Mouse (Mus musculus) limb, embryonic 10.5 days (tissue): ENCODE measurements at regions not wholly inside any gene's neighbourhood (a gene's known extent, or its start where the extent isn't known, plus 50 kb on each side); places are given as distances from the start of the nearest gene placed in this dataset.
"Not testable (repeated sequence)": the region's sequence is repeated elsewhere in the genome, so short reads cannot be mapped to it uniquely, and the experiment has no call there.

ENCODE experiments used
- DNase-seq: peaks from one replicate; pipeline ENCODE4 v3.0.0-alpha.2; 2017; ENCODE audit warnings: low spot score
- H3K27ac ChIP-seq: fragments of 300-500 bp; sonication (generic); 2 replicates; pipeline ENCODE4 v1.5.1; 2016; ENCODE audit warnings: mild to moderate bottlenecking
- H3K27me3 ChIP-seq: fragments of 300-500 bp; sonication (generic); 2 replicates; pipeline ENCODE4 v1.6.1; 2016; ENCODE audit warnings: low read depth, mild to moderate bottlenecking; ENCODE audit not compliant: poor library complexity, severe bottlenecking
- H3K36me3 ChIP-seq: fragments of 300-500 bp; sonication (generic); 2 replicates; pipeline ENCODE4 v1.6.1; 2016; ENCODE audit warnings: mild to moderate bottlenecking, moderate library complexity
- H3K4me1 ChIP-seq: fragments of 300-500 bp; sonication (generic); 2 replicates; pipeline ENCODE4 v1.6.1; 2016
- H3K4me3 ChIP-seq: fragments of 300-500 bp; sonication (generic); 2 replicates; pipeline ENCODE4 v1.5.1; 2016; ENCODE audit warnings: mild to moderate bottlenecking, moderate library complexity
- H3K9me3 ChIP-seq: fragments of 300-500 bp; sonication (generic); replicated peaks from 2 replicates; pipeline ENCODE4 v1.6.1; 2016; ENCODE audit warnings: mild to moderate bottlenecking
- WGBS: fragments of 180-500 bp; shearing (Covaris S2); methylation state at CpG from one replicate; pipeline ENCODE4 v1.1.7; 2016; 5-methylcytosine and 5-hydroxymethylcytosine counted together

GRCm38 (mm10) chr14:54021443-54021842 is 232.5 kb downstream of the Dad1 start:
- 89% methylated on average over 6 of the region's 6 CpGs for WGBS
- H3K4me1 ChIP-seq: peaks cover 37% of the 10 kb centered on the region
- no peaks in the 10 kb centered on the region for H3K36me3 ChIP-seq
- H3K27ac ChIP-seq: no peak overlapping the region
- no peak overlapping the region for H3K4me3 ChIP-seq
- no peak for DNase-seq
- H3K27me3 ChIP-seq: peaks cover 4% of the 10 kb centered on the region; the same call in 1 of the 2 replicates
- H3K9me3 ChIP-seq: no peaks in the 10 kb centered on the region

DNA sequence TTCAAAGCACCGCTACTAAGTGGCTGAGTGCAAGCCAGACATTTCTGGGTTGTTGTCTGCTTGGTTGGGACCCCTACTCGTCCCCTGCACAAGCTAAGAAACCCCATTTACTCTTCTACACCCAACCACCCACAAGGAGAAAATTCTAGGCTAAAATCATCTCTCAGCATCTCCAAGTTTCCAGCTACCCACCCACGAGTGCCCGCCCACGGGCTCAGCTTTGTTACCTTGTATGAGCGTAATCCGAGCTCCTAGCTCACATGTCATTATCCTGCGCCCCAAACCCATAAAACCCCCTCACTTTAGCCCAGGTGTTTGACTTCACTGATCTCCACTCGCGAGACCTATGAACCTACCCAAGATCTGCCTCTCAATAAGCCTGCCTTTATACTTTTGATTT is 239.3 kb downstream of the Dad1 start:
- no peak overlapping the region for H3K4me3 ChIP-seq
- H3K27ac ChIP-seq: peak overlapping the region; percentile 11; the same call in 1 of the 2 replicates
- WGBS: 79% methylated on average over 10 of the region's 10 CpGs
- H3K4me1 ChIP-seq: peaks cover 16% of the 10 kb centered on the region
- no peaks in the 10 kb centered on the region for H3K9me3 ChIP-seq
- DNase-seq: peak; percentile 41
- H3K27me3 ChIP-seq: no peaks in the 10 kb centered on the region
- no peaks in the 10 kb centered on the region for H3K36me3 ChIP-seq

- H3K4me1 ChIP-seq: no peaks in the 10 kb centered on the region
- WGBS: 95% methylated on average over 1 of the region's 1 CpGs
- H3K27me3 ChIP-seq: no peaks in the 10 kb centered on the region
Measured at GRCm38 (mm10) chr14:54002083-54002482, 251.8 kb downstream of the Dad1 start.

GRCm38 (mm10) chr14:54000527-54000926 is 253.4 kb downstream of the Dad1 start:
- 74% methylated on average over 5 of the region's 5 CpGs for WGBS
- no peaks in the 10 kb centered on the region for H3K4me1 ChIP-seq
- H3K9me3 ChIP-seq: no peaks in the 10 kb centered on the region

More at GRCm38 (mm10) chr14:54002083-54002482, 251.8 kb downstream of the Dad1 start:
- Histone ChIP-seq H3K4me3 (no peak overlapping the region), H3K27ac (no peak overlapping the region), H3K9me3 (no peaks in the 10 kb centered on the region), H3K36me3 (no peaks in the 10 kb centered on the region)
- DNase-seq: no peak

GRCm38 (mm10) chr14:53993427-53993826 is 260.5 kb downstream of the Dad1 start:
- Histone ChIP-seq H3K27me3 (no peaks in the 10 kb centered on the region), H3K36me3 (no peaks in the 10 kb centered on the region), H3K4me3 (no peak overlapping the region), H3K9me3 (no peaks in the 10 kb centered on the region), H3K27ac (no peak overlapping the region), H3K4me1 (peaks cover 5% of the 10 kb centered on the region; the same call in 1 of the 2 replicates)
- DNase-seq: no peak
- 73% methylated on average over 2 of the region's 2 CpGs for WGBS

More at GRCm38 (mm10) chr14:54000527-54000926, 253.4 kb downstream of the Dad1 start:
- Histone ChIP-seq H3K4me3 (no peak overlapping the region), H3K36me3 (no peaks in the 10 kb centered on the region), H3K27ac (no peak overlapping the region), H3K27me3 (no peaks in the 10 kb centered on the region)
- DNase-seq: no peak

DNA sequence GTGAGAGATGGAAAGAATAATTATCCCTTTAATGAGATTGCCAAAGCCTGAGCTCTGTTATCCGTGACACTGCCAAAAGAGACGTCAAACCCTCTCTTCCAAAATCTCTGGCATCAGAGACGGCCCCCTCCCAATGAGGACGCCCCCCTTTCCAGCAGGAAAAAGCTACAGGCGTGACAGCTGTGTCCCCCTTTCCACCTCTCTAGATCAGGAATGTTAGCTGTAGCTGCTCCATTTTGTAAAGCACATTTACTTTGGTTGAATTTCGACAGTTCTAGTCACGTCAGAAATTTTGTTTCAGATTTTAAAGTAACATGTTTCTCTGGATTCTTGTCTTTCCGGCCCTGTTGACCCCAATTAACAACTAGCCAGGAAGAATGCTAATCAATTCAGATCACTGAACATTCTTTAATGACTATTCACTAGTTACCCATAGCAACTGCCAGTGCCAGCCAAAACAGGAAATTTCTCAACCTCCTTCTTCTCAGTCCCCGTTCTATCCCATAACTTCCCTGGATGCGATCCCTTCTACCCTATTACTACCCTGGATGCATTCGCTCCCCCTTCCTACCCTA is 261.1 kb downstream of the Dad1 start:
- DNase-seq: no peak
- no peak overlapping the region for H3K4me3 ChIP-seq
- WGBS: 70% methylated on average over 11 of the region's 11 CpGs
- no peak overlapping the region for H3K27ac ChIP-seq
- no peaks in the 10 kb centered on the region for H3K9me3 ChIP-seq
- peaks cover 5% of the 10 kb centered on the region; the same call in 1 of the 2 replicates for H3K4me1 ChIP-seq
- no peaks in the 10 kb centered on the region for H3K36me3 ChIP-seq
- H3K27me3 ChIP-seq: no peaks in the 10 kb centered on the region

DNA sequence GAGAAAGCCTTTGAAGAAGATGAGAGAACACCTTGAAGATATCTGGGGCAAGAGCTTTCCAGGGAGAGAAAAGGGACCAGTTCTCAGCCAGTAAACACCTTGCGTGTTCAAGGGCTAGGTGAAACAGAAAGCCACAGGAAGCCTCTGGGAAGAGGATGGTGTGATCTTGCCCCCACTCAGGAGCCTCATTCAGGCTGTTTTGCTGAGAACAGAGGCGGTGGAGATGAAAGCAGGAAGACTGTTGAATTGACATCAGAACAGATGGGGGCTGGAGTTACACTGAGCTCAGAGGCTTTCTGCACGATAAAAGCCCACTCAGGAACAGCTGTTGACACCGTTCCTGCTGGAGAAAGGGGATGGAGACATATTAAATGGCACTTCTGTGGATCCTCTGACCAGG is 262.5 kb downstream of the Dad1 start:
- no peak overlapping the region for H3K4me3 ChIP-seq
- H3K27ac ChIP-seq: no peak overlapping the region
- 23% methylated on average over 4 of the region's 4 CpGs for WGBS
- no peaks in the 10 kb centered on the region for H3K27me3 ChIP-seq
- no peaks in the 10 kb centered on the region for H3K36me3 ChIP-seq
- peaks cover 5% of the 10 kb centered on the region; the same call in 1 of the 2 replicates for H3K4me1 ChIP-seq
- H3K9me3 ChIP-seq: no peaks in the 10 kb centered on the region
- no peak for DNase-seq

GRCm38 (mm10) chr14:53980771-53981170 is 273.1 kb downstream of the Dad1 start:
- H3K27me3 ChIP-seq: no peaks in the 10 kb centered on the region
- DNase-seq: no peak
- H3K9me3 ChIP-seq: no peaks in the 10 kb centered on the region
- no peak overlapping the region for H3K4me3 ChIP-seq
- no peaks in the 10 kb centered on the region for H3K4me1 ChIP-seq
- no peaks in the 10 kb centered on the region for H3K36me3 ChIP-seq
- H3K27ac ChIP-seq: no peak overlapping the region
- WGBS: 81% methylated on average over 5 of the region's 5 CpGs

- WGBS: 86% methylated on average over 10 of the region's 11 CpGs
- H3K36me3 ChIP-seq, H3K9me3 ChIP-seq, H3K4me1 ChIP-seq, DNase-seq, H3K27me3 ChIP-seq, H3K4me3 ChIP-seq, H3K27ac ChIP-seq: not testable (repeated sequence)
Measured at GRCm38 (mm10) chr14:53961426-53961825, 292.5 kb downstream of the Dad1 start.

GRCm38 (mm10) chr14:53960779-53961178 is 293.1 kb downstream of the Dad1 start:
- no peaks in the 10 kb centered on the region for H3K36me3 ChIP-seq
- H3K4me1 ChIP-seq: no peaks in the 10 kb centered on the region
- no peak for DNase-seq
- H3K27me3 ChIP-seq: no peaks in the 10 kb centered on the region
- H3K27ac ChIP-seq: no peak overlapping the region
- no peaks in the 10 kb centered on the region for H3K9me3 ChIP-seq
- H3K4me3 ChIP-seq: no peak overlapping the region
- WGBS: 80% methylated on average over 7 of the region's 7 CpGs

GRCm38 (mm10) chr14:53935791-53936231 is 318.1 kb downstream of the Dad1 start:
- not testable (repeated sequence) for DNase-seq, H3K4me1 ChIP-seq, H3K9me3 ChIP-seq, H3K27ac ChIP-seq, H3K36me3 ChIP-seq, H3K27me3 ChIP-seq, H3K4me3 ChIP-seq
- 94% methylated on average over 29 of the region's 29 CpGs for WGBS

GRCm38 (mm10) chr14:53935336-53935735 is 318.6 kb downstream of the Dad1 start:
- H3K4me3 ChIP-seq, H3K4me1 ChIP-seq, H3K9me3 ChIP-seq, H3K36me3 ChIP-seq, DNase-seq, H3K27ac ChIP-seq, H3K27me3 ChIP-seq: not testable (repeated sequence)
- WGBS: 96% methylated on average over 11 of the region's 13 CpGs

- H3K27ac ChIP-seq: no peak overlapping the region
- H3K36me3 ChIP-seq: no peaks in the 10 kb centered on the region
- no peaks in the 10 kb centered on the region for H3K4me1 ChIP-seq
- no peak for DNase-seq
- no peak overlapping the region for H3K4me3 ChIP-seq
- WGBS: 71% methylated on average over 1 of the region's 1 CpGs
- H3K27me3 ChIP-seq: no peaks in the 10 kb centered on the region
- H3K9me3 ChIP-seq: no peaks in the 10 kb centered on the region
Measured at GRCm38 (mm10) chr14:53910871-53911270, 343.0 kb downstream of the Dad1 start.

GRCm38 (mm10) chr14:53904578-53904977 is 349.3 kb downstream of the Dad1 start:
- Histone ChIP-seq H3K27me3 (no peaks in the 10 kb centered on the region), H3K36me3 (no peaks in the 10 kb centered on the region), H3K4me1 (no peaks in the 10 kb centered on the region), H3K4me3 (no peak overlapping the region), H3K27ac (no peak overlapping the region), H3K9me3 (no peaks in the 10 kb centered on the region)
- WGBS: 82% methylated on average over 3 of the region's 3 CpGs
- DNase-seq: no peak
